Mouse (Mus musculus): ENCODE results near the gene Cylc1.

The Cylc1 gene

GRCm38 (mm10) chrX:111110118-111110517, at the start of gene Cylc1:
Gene Cylc1 (plus strand): TSS chrX:111110418.
- no peak for DNase-seq

- no peak for DNase-seq
Observed at GRCm38 (mm10) chrX:111078680-111079079, 31.5 kb upstream of the Cylc1 start.

- no peak for DNase-seq
Observed at GRCm38 (mm10) chrX:111168040-111168439, 57.8 kb downstream of the Cylc1 start, which contains the start of gene Gm10112. Gene Gm10112 (plus strand): TSS chrX:111168340.

Measured in lung, postnatal 36 days (tissue).